Mouse (Mus musculus): ENCODE measurements around the gene Insig1.
A peak's percentile ranks its signal among the peaks of the same experiment; 100 is the strongest.

DNA sequence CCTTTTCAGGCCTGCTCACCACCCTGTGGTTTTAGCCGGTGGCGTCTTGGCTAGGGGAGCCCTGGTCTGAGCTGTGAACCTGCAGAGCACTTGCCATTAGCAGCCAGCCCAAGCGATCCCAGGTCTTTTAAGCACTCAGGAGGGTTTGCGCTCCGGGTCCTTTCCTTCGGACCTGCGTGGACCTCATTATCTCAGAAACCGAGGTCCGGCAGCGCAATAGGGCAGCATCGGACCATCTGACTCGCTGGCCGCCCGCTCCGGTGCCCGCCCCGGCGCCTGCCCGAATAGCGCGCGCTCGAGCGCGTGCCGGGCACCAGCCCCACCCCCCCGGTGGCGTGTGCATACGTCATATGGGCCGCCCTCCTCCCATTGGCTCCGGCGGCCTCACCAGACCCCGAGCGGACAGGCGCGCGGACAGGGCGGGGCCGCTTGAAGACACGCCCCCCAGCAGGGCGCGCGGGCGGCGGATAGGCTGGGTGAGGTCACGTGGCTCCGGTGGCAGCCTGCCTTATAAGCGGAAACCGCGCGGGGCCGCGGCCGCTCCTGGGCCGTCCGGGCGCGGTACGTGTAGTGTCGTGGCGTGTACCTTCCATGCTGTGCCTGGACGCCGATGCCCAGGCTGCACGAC, at the start of gene Insig1:
- TF ChIP-seq POLR2A (IDR thresholded peaks at IDR 0.05; ENCODE audit: borderline replicate concordance, control insufficient read depth, low read depth, low read length) (peak; percentile 99), CTCF (IDR thresholded peaks at IDR 0.05; ENCODE audit: control insufficient read depth, insufficient read depth, low read length) (no peak)

All from bone marrow, adult 2 months (tissue).